Mouse (Mus musculus) ES-E14 (cell line): ENCODE measurements around the gene Itk. TPM values are rescaled to one million over a fixed set of nuclear protein-coding genes. Genes with fewer than 3 reads are reported as not detected.

Experiments
- DNase-seq: peaks from one replicate; pipeline ENCODE4 v3.0.0-alpha.2; 2013; ENCODE audit warnings: low read depth, low spot score
- H3K27ac ChIP-seq: 2 replicates; pipeline ENCODE4 v1.5.1; 2012; ENCODE audit warnings: low read depth, mild to moderate bottlenecking, low read length, moderate library complexity, mixed read lengths; ENCODE audit not compliant: poor library complexity, insufficient read depth, severe bottlenecking
- H3K36me3 ChIP-seq: 2 replicates; pipeline ENCODE4 v1.6.1; 2012; ENCODE audit warnings: mild to moderate bottlenecking, low read length, moderate library complexity, mixed read lengths; ENCODE audit not compliant: control insufficient read depth, poor library complexity, insufficient read depth, severe bottlenecking
- H3K4me1 ChIP-seq, 2 experiments: fragments of 150-350 bp in 1 of 2; sonication (generic) in 1 of 2; 2 replicates each; pipeline ENCODE4 v1.6.1; 2012; ENCODE audit warnings: low read length in 2 of 2, mild to moderate bottlenecking in 1 of 2, mixed read lengths in 1 of 2; ENCODE audit not compliant: control insufficient read depth in 2 of 2, insufficient read depth in 2 of 2, poor library complexity in 1 of 2
- H3K4me3 ChIP-seq, 2 experiments: fragments of 150-350 bp in 1 of 2; sonication (generic) in 1 of 2; 2 replicates each; pipeline ENCODE4 v1.5.1; 2012; ENCODE audit warnings: low read length in 2 of 2, low read depth in 1 of 2, mild to moderate bottlenecking in 1 of 2, mixed read lengths in 1 of 2; ENCODE audit not compliant: insufficient read depth in 1 of 2, poor library complexity in 1 of 2, severe bottlenecking in 1 of 2
- H3K9ac ChIP-seq: 2 replicates; pipeline ENCODE4 v1.6.1; 2012; ENCODE audit warnings: low read depth, mild to moderate bottlenecking, low read length, mixed read lengths; ENCODE audit not compliant: poor library complexity, insufficient read depth, severe bottlenecking
- H3K9me3 ChIP-seq: fragments of 150-350 bp; sonication (generic); 2 replicates; pipeline ENCODE4 v1.6.1; 2012; ENCODE audit warnings: low read depth, mild to moderate bottlenecking, low read length; ENCODE audit not compliant: control insufficient read depth, insufficient read depth
- CHD2 ChIP-seq: IDR thresholded peaks from 2 replicates; pipeline ENCODE4 v1.6.1; 2014; ENCODE audit warnings: mild to moderate bottlenecking, low read depth, low read length, inconsistent platforms
- HCFC1 ChIP-seq: IDR thresholded peaks from 2 replicates; pipeline ENCODE4 v1.6.1; 2012; ENCODE audit warnings: low read length, inconsistent platforms, borderline replicate concordance; ENCODE audit not compliant: insufficient read depth
- MAFK ChIP-seq: IDR thresholded peaks from 2 replicates; pipeline ENCODE4 v1.6.1; 2014; ENCODE audit warnings: mild to moderate bottlenecking, low read depth, low read length, inconsistent platforms; ENCODE audit not compliant: insufficient read depth
- ZC3H11A ChIP-seq: IDR thresholded peaks from 2 replicates; pipeline ENCODE4 v1.6.1; 2012; ENCODE audit warnings: low read depth, mild to moderate bottlenecking, inconsistent platforms, low read length, borderline replicate concordance
- ZNF384 ChIP-seq: IDR thresholded peaks from 2 replicates; pipeline ENCODE4 v1.6.1; 2012; ENCODE audit warnings: low read depth, low read length, inconsistent platforms
- in situ Hi-C, 2 experiments: fragments of 600-800 bp; cut with MboI; formaldehyde crosslinking; loops; one replicate each; pipeline ENCODE4 v1.15.1; 2025; ENCODE audit warnings: low sequenced_read_pairs in 2 of 2, inconsistent platforms in 1 of 2; ENCODE audit not compliant: unreplicated experiment in 2 of 2
- total RNA-seq: library from RNA; depleted of rRNA; stranded (reverse); fragments of 300-350 nt; gene quantifications from 2 replicates; pipeline ENCODE4 v1.2.3, GENCODE M21; 2012; rRNA removed

Gene Itk
- total RNA-seq, 1 experiment: not detected

DNA sequence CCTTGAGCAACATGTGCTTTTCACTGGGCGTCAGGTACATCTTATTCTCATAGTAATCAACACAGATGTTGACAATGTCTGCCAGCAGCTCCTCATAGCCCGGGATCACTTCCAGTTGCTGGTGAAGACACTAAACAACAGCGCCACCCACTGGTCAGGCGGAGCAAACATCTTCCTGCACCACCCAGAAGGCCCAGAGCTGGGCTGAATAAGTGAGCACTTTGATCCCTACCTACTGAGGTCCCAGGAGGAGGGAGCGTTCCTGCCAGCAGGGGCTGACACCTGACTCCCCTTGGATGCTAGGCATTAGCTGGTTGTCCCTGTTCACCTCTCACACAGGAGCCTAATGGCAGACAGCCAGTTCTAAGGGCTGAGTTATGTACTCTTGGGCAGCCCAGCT is 112.5 kb downstream of the Itk start:
- Histone ChIP-seq H3K9ac (no peak overlapping the region), H3K4me3 (no peak overlapping the region), H3K36me3 (peaks cover 3% of the 10 kb centered on the region; the same call in 1 of the 2 replicates), H3K9me3 (no peaks in the 10 kb centered on the region), H3K4me1 (no peaks in the 10 kb centered on the region; a peak in 1 of 4 replicates), H3K27ac (no peak overlapping the region)
- DNase-seq: peak; percentile 79
- TF ChIP-seq MAFK: no peak
- TF ChIP-seq CHD2: no peak
- TF ChIP-seq HCFC1: no peak
- TF ChIP-seq ZC3H11A: no peak
- no peak for TF ChIP-seq ZNF384
- in situ Hi-C loops: no loop called here

DNA sequence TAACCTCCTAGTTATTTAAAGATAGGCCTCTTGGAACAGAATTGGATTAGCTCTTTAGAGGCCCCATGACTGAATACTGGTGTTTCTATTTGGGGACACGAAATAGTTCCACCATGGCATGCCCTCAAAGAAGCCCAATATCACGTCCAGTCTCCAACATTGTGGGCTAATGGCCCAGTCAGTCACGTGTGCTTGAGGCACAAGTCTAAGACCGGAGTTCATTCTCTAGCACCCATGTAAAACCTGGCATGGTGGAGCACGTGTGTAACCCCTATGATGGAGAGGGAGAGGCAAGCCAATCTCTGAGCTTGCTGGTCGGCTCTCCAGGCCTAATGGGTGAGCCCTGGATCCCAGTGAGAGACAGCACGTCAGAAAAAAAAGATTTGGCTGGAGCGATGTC is 113.1 kb downstream of the Itk start:
- Histone ChIP-seq H3K4me3 (no peak overlapping the region), H3K36me3 (peaks cover 3% of the 10 kb centered on the region; the same call in 1 of the 2 replicates), H3K9ac (no peak overlapping the region), H3K9me3 (no peaks in the 10 kb centered on the region), H3K4me1 (no peaks in the 10 kb centered on the region; a peak in 1 of 4 replicates), H3K27ac (no peak overlapping the region)
- in situ Hi-C loops: no loop called here
- DNase-seq: no peak
- TF ChIP-seq MAFK: no peak
- TF ChIP-seq HCFC1: no peak
- no peak for TF ChIP-seq CHD2
- no peak for TF ChIP-seq ZC3H11A
- TF ChIP-seq ZNF384: no peak

DNA sequence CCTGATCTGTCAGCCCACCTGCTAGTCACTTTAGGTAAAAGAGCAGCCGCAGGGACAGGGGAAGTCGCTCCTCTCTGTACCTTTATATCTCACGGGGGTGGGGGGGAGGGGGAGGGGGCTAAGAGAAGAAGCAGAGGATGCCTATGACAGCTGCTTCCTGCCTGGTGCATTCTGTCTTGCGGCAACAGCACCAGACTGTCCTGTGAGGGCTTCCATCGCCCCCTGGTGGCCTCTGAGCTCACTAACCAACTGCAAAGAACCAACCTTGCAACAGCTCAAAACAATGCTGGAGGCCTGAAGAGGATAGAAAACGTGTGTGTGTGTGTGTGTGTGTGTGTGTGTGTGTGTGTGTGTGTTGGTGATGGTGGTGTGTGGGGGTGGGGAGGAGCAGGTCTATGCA is 114.0 kb downstream of the Itk start:
- Histone ChIP-seq H3K4me3 (no peak overlapping the region), H3K36me3 (peaks cover 3% of the 10 kb centered on the region; the same call in 1 of the 2 replicates), H3K9ac (no peak overlapping the region), H3K9me3 (no peaks in the 10 kb centered on the region), H3K4me1 (no peaks in the 10 kb centered on the region; a peak in 1 of 4 replicates), H3K27ac (no peak overlapping the region)
- DNase-seq: peak; percentile 74
- peak; percentile 43; the same call in 1 of the 2 replicates for TF ChIP-seq ZC3H11A
- no peak for TF ChIP-seq HCFC1
- in situ Hi-C loops: no loop called here

Other genes starting within 250 kb of the Itk start
- 1.7 and 2.1 TPM in 2 replicates for gene Nipal4, start 223.0 kb downstream of the Itk start, total RNA-seq
- 0.48 and 0.67 TPM in 2 replicates for gene Fndc9, start 154.0 kb downstream of the Itk start, total RNA-seq
- 7.3 and 7.4 TPM in 2 replicates for gene Cyfip2, start 76.7 kb downstream of the Itk start, total RNA-seq
- gene Fam71b, start 7.0 kb upstream of the Itk start, total RNA-seq: not detected in 2 replicates
- gene Med7, start 47.4 kb upstream of the Itk start, total RNA-seq: 31.6 and 44.1 TPM in 2 replicates
- not detected in 2 replicates for gene Havcr2, start 65.4 kb upstream of the Itk start, total RNA-seq
- gene Gm12169, start 134.7 kb upstream of the Itk start, total RNA-seq: not detected in 2 replicates
- gene BC053393, start 182.0 kb upstream of the Itk start, total RNA-seq: not detected in 2 replicates
- 1.4 TPM in 1 of 2 replicates, not detected in the other for gene Dppa1, start 239.7 kb upstream of the Itk start, total RNA-seq